Mouse (Mus musculus) testis, adult 2 months (tissue): ENCODE results near the gene Susd6.

ENCODE experiments used
- CTCF ChIP-seq: fragments of 200-500 bp; IDR thresholded peaks from 2 replicates; pipeline ENCODE4 v1.5.1; 2012; ENCODE audit warnings: low read depth, mild to moderate bottlenecking, inconsistent platforms, low read length, moderate library complexity; ENCODE audit not compliant: control insufficient read depth, insufficient read depth, insufficient replicate concordance
- POLR2A ChIP-seq: fragments of 200-500 bp; IDR thresholded peaks from 2 replicates; pipeline ENCODE4 v1.6.1; 2012; ENCODE audit warnings: low read depth, mild to moderate bottlenecking, inconsistent platforms, low read length, moderate library complexity; ENCODE audit not compliant: control insufficient read depth

DNA sequence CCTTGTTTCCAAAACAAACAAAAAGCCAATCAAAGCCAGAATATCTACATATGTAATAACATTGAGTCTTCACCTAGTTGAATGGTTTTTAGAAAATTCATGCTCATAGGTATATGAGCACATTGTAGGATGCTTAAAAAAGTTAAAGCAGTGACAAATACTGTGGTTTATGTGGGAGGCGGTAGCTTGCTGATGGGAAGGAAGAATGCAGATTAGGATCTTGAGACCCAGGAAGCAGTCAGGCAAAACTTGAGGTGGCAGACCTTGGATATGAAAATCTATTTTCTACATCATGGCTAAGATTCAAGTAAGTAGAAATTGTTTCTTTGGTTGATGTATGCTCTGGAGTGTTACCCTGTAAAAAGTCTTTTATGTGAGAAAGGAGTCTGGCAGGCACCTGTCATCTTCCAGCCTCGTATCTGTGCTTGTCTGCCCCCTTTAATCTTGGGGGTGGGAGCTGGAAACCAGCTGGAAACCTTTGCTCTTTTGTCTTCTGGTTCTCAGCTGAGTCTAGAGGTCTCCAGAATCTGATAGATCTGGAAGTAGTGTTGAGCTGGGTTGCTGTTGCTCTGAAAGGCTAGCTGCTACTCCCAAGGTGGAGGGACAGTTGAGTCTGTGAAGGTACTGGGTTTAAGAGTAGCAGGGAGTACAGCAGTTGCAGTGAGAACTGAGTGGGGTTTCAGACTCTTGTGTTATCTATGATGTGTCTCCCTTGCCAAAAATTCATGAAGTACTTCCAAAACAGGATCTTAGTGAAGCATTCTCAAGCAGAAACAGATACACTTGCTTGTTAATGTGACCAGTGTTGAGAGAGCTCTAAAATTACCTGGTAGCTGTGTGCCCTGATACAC is 4.8 kb downstream of the Susd6 start:
- TF ChIP-seq POLR2A, result no peak
- TF ChIP-seq CTCF, result no peak
